Mouse (Mus musculus) left cerebral cortex, postnatal 4 days (tissue): ENCODE data around the gene Slc4a10. TPM values are rescaled to one million over a fixed set of nuclear protein-coding genes. Genes with fewer than 3 reads are reported as not detected.
"Not testable (repeated sequence)": the region's sequence is repeated elsewhere in the genome, so short reads cannot be mapped to it uniquely, and the experiment has no call there.

Source experiments
- DNase-seq: peaks from one replicate; pipeline ENCODE4 v3.0.0-alpha.2; 2022
- intact Hi-C: fragments of 180-260 bp; cut with DNase I; formaldehyde crosslinking; loops from one replicate; pipeline ENCODE4 v1.15.1; 2025
- total RNA-seq, 2 experiments: library from RNA; stranded (reverse); gene quantifications; 2 replicates each; pipeline ENCODE4 v1.2.3; 2021

The Slc4a10 gene
- 10 to 100 TPM; 78.8 to 80.1 TPM for total RNA-seq

- intact Hi-C loops, result no loop called here
- DNase-seq, result peak; percentile 70
Observed at GRCm38 (mm10) chr2:62046421-62046845, at the start of gene Slc4a10. TSS of gene Slc4a10 (plus strand) at chr2:62046462.

GRCm38 (mm10) chr2:62001251-62001650 lies 45.0 kb upstream of the Slc4a10 start:
- DNase-seq, intact Hi-C loops: not testable (repeated sequence)

DNA sequence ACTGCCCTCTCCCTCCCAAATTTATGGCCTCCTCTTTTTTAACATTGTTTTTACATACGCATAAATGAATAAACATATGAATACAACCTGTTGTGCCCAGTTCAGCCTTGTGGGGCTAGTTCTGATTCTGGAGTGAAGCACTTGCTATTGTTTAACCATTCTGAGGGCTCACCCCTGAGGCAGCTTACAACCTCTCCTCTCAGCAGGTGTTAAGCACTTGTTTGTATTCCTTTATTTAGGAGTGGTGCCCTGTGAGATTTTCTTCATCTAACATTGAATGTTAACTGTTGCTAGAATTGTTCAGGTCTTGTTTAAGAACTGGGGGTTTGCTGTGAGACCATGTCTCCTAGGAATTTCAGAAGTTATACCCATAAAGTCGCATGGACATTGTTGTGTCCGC lies 28.1 kb upstream of the Slc4a10 start:
- no peak for DNase-seq

GRCm38 (mm10) chr2:62046861-62047503 lies 720 bp downstream of the Slc4a10 start:
- intact Hi-C loops, result no loop called here
- no peak for DNase-seq

More for the DNA sequence above, 28.1 kb upstream of the Slc4a10 start:
- intact Hi-C loops, result no loop called here

DNA sequence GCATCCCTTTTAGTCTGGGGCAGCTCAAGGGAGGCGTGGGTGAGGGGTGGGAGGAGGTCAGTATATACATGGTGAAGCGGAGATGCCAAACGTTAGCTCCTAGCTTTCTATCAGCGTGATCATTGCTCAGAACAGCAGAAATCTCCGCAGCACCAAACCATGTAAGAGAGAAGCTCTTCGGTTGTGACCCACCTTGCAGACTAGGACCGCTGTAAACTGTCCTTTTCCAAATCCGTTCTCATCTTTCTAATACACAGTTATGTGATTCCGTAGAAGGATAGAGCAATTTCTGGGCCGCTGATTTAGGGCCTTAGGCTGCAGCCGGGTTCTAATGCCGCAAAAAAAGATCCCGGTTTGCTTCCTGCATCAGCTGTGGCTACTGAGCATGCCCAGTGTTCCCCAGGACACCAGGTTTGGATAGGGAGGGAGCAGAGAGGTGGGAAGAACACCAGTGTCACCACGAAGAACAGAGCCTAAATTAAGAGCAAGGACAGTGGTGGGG lies 1.3 kb downstream of the Slc4a10 start:
- intact Hi-C loops, result no loop called here
- peak; percentile 64 for DNase-seq

- peak; percentile 2 for DNase-seq
- intact Hi-C loops, result no loop called here
Observed at GRCm38 (mm10) chr2:62048116-62048515, 1.9 kb downstream of the Slc4a10 start.

DNA sequence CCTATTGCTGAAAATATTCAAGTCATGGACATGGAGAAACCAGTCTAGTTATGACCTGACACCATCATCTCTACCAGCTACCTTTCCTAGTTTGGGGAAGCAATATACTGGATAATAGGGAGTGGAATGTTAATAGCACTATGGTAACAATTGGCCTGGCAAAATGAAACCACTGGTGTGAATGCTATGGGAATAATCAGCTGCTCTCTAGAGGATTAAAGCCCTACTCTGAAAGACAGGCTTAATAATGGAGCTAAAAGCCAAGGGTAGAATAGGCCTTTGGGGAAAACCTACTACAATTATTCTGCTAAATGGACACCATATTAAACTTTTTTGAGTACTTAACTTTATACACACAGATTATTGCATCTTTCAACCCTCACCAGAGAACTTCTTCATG lies 30.2 kb downstream of the Slc4a10 start:
- intact Hi-C loops, result no loop called here
- DNase-seq, result no peak

- no peak for DNase-seq
- intact Hi-C loops, result no loop called here
Observed at GRCm38 (mm10) chr2:62087566-62087965, 41.3 kb downstream of the Slc4a10 start.

GRCm38 (mm10) chr2:62088715-62089114 lies 42.5 kb downstream of the Slc4a10 start:
- no peak for DNase-seq
- intact Hi-C loops, result no loop called here

- no peak for DNase-seq
- intact Hi-C loops, result no loop called here
Observed at GRCm38 (mm10) chr2:62089208-62089607, 42.9 kb downstream of the Slc4a10 start.

DNA sequence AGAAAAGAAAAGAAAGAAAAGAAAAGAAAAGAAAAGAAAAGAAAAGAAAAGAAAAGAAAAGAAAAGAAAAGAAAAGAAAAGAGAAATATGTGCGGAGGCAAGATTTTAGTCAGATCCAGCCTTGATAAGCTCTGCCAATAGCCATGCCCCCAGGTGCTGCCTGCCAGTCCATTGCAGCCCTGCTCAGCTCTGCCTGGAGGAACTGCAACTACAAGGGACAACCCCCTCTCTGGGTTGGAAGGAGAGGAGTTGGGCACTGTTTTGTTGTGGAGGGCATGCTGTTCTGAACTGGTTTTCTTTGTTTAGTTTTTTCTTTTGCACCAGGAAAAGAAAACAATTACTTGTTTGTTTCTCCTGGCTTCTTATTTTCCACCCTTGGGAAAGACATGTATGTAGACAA lies 54.3 kb downstream of the Slc4a10 start:
- no peak for DNase-seq
- intact Hi-C loops, result no loop called here

DNA sequence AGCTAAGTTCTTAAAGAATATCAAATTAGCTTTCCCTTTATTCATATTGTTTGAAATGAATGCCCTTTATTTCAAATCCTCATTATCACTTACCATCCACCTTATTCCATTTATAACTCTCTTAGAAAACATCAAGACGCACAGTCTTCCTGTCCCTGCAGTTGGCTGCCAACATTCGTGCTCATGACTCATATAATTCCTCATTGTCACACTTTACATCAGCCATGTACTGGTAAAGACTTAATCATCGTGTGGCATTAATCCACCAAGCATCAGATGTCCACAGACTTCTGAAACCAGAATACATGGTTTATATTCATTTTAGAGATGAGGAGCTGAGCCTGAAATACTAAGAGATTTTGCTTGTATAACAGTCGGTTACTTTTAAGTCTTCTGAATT lies 69.1 kb downstream of the Slc4a10 start:
- DNase-seq, result no peak
- intact Hi-C loops, result no loop called here

DNA sequence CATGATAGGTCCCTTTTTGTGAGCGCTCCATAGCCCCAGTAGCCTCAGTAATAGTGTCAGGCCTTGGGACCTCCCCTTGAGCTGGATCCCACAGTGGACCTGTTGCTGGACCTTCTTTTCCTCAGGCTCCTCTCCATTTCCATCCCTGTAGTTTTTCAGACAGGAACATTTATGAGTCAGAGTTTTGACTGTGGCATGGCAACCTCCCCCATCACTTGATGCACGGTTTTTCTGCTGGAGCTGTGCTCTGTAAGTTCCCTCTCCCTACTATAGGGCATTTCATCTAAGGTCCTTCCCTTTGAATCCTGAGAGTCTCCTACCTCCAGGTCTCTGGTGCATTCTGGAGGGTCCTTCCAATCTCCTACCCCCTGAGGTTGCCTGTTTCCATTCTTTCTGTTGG lies 83.7 kb downstream of the Slc4a10 start:
- intact Hi-C loops, result no loop called here
- no peak for DNase-seq

- DNase-seq, result no peak
- intact Hi-C loops, result no loop called here
Observed at GRCm38 (mm10) chr2:62134911-62135310, 88.6 kb downstream of the Slc4a10 start.

- intact Hi-C loops, result no loop called here
- DNase-seq, result no peak
Observed at GRCm38 (mm10) chr2:62147636-62148035, 101.4 kb downstream of the Slc4a10 start.

DNA sequence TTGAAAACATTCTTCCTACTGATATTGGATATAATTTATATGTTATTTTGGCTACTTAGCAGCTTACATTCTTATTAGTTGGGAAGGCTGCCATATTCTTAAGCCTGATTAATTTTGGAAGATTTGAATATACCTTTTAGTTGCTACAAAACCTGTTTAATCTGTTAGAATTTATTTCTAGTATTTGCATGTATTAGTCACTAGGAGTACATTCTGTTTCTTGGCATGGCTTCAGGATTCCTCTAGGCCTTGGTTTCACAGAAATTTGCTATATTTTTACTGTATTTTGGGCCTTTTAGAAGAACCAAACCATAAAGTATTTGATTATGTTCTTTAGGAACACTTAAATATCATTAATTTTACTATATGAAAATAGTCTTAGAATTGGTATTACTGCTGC lies 103.2 kb downstream of the Slc4a10 start:
- DNase-seq, result no peak
- intact Hi-C loops, result no loop called here

GRCm38 (mm10) chr2:62150830-62151229 lies 104.6 kb downstream of the Slc4a10 start:
- no peak for DNase-seq
- intact Hi-C loops, result no loop called here

DNA sequence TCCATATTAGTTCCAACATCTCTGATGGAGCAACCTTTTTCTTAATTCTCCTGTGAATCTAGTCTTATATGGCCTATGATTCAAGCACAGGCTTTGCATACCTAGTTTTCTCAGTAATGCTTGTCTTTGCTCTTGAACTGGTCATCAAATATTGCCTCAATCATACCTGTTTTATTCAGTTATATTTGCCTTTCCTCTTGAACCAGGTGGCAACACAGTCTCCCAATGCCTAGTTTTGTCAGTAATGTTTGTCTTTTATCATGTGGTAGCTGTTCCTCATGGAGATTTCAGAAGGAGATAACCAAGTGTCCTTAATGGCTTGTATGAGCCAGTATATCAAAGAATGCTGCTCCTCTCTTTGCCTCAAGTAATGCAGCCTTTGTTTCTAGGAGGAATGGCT lies 163.8 kb downstream of the Slc4a10 start:
- intact Hi-C loops, result no loop called here
- DNase-seq, result no peak

GRCm38 (mm10) chr2:62211106-62211505 lies 164.8 kb downstream of the Slc4a10 start:
- DNase-seq, result peak; percentile 4
- intact Hi-C loops, result no loop called here

DNA sequence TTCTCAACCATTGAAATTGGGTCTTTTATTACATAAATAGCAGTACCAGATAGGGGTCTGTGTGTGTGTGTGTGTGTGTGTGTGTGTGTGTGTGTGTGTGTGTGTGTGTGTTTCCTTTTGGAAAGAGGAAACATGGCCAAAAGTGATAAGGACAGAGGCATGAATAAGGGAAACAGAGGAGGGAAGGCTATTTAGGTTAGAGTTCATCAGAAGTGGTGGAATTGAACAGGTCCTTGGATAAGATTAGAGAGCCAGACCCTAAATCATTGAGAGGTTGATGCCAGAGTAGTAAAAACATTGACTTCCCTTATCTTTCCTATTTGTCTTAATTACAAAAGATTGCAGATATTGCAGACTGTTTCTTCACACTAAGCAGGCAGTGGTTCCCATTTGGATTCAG lies 181.3 kb downstream of the Slc4a10 start:
- DNase-seq, result no peak
- intact Hi-C loops, result no loop called here

DNA sequence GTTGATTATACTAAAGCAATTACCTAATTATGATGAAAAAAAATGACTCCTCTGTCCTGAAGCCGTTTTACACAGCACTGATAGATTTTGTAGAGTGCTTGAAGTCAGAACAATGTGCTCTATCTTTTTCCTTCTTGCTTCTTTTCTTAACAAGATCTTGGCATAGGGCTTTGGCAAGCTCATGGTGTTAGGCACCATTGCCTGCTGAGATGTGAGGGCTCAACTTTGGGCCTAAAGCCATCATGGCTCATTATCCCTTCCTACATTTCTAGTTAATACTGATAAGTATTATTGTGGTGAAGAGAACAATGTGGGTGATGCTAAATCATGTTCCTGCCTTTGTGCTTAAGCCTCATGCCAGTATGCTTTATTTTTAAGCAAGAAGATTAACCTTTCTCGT lies 185.0 kb downstream of the Slc4a10 start:
- intact Hi-C loops, result no loop called here
- DNase-seq, result no peak

GRCm38 (mm10) chr2:62244167-62244566 lies 197.9 kb downstream of the Slc4a10 start:
- intact Hi-C loops, result no loop called here
- no peak for DNase-seq

GRCm38 (mm10) chr2:62268467-62268866 lies 222.2 kb downstream of the Slc4a10 start:
- no peak for DNase-seq
- intact Hi-C loops, result no loop called here
